Mouse (Mus musculus): ENCODE measurements around the gene Nim1k. TPM values are rescaled to one million over a fixed set of nuclear protein-coding genes. Genes with fewer than 3 reads are reported as not detected.
A peak's percentile ranks its signal among the peaks of the same experiment; 100 is the strongest.

Gene Nim1k
- polyA plus RNA-seq, 2 experiments, result 1.3 to 2.2 TPM

DNA sequence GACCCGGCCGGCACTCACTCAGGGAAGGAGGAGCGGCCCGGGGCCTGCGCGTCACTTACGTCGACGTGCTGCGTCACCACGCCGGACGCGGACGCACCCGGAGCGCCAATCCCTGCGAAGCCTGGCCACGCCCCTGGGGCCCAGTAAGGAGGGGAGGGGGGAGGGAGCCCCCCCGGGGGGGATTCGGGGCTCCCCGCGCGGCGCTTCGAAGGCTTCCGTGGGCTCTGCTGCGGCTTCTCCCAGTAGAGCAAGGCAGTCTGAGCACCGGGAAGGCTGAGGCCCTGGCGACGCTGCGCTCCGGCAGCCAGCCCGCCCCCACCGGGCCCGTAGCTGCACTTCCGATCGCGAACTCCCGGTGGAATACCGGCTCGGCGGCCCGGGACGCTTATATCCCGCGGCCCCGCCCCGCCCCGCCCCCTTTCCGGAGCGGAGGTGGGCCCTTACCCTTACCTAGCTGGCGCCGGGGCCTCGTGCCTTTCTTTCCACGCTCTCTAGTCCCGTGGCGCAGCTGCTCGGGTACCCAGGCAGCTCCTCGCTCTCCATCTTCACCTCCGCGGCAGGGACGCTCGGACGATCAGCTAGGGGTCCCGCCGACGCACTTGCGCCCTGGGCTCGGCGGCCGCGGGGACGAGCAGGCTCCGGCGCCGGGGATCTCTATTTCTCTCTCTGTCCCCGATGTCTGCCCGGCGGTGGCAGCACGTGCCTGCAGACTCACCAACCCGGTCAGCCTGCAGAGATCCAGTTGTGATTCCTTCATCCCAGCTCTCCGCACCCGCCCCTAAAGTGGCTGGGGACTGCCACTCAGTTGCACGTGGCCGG, 35.3 kb upstream of the Nim1k start, which contains the start of gene Zfp131:
Zfp131 (minus strand) TSS at position 129 of the 819 bp plus-strand sequence.
- H3K9me3 ChIP-seq (ENCODE audit: control insufficient read depth, low read length), result no peaks in the 10 kb centered on the region
- TF ChIP-seq POLR2A (IDR thresholded peaks at IDR 0.05; ENCODE audit: borderline replicate concordance, extremely low read depth, insufficient read depth, insufficient read length), result peak; percentile 14; the same call in 1 of the 2 replicates
- peaks cover 6% of the 10 kb centered on the region; the same call in 1 of the 2 replicates for H3K4me1 ChIP-seq (ENCODE audit: control insufficient read depth, insufficient read depth, low read length)
- DNase-seq (ENCODE audit: low spot score) (peak; percentile 95), ATAC-seq (ENCODE audit: low FRiP score, low read depth) (peak; percentile 97)
- no peaks in the 10 kb centered on the region for H3K27me3 ChIP-seq (ENCODE audit: control insufficient read depth, insufficient read depth, low read length)
- H3K27ac ChIP-seq (replicated peaks; ENCODE audit: low read depth, low read length), result peak within 1 kb of the TSS; percentile 91
- 0% methylated on average over 43 of the region's 86 CpGs for WGBS
- H3K36me3 ChIP-seq (ENCODE audit: control insufficient read depth, insufficient read depth, low read length), result peaks cover 19% of the 10 kb centered on the region
- peak within 1 kb of the TSS; percentile 95 for H3K9ac ChIP-seq (ENCODE audit: low read depth, low read length, severe bottlenecking)
- peak within 1 kb of the TSS; percentile 84 for H3K4me2 ChIP-seq (replicated peaks; ENCODE audit: low read depth, low read length, severe bottlenecking)
- peak within 1 kb of the TSS; percentile 88 for H3K4me3 ChIP-seq (replicated peaks; ENCODE audit: low read length)

DNA sequence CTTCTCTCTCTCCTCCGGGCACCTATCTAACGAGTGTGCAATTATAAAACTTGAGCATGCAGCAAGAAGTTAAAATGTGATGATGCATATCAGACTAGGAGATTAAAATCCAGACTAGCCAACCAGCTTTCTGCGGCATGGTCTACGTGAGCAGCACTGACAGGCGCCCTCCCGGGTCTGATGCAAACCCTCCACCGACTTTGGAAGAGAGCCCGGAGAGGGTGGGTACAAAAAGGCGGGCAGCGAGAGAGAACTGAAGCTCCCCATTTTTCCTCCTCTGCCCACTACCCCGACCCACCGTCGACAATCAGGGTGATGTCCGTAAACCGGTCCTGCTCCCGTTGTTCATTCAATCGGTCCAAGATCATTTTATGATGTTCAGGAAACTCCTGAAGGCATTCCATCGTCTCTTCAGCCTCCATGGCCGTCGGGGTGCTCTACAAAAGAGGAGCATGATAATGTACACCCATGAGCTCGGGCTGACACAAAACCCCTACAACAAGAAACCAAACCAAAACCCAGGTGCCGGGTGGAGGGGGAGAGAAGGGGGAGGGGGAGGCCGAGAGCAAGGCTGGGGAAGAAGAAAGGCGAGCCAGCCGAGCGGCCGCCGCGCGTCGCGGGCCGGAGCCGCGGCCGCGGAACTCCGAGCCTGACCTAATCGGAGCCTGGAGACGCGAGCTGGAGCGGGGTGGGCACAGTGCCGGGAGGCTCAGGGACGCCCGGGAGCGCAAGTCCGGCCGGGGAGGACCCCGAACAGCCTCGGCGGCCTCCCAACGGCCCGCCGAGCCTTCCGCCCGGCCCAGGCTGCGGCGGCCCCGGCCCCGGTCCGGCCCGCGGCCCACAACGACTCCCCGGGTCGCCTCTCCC, 34.4 kb upstream of the Nim1k start:
- H3K4me2 ChIP-seq (replicated peaks; ENCODE audit: low read depth, low read length, severe bottlenecking), result peak overlapping the region; percentile 67
- peak overlapping the region; percentile 95 for H3K9ac ChIP-seq (ENCODE audit: low read depth, low read length, severe bottlenecking)
- DNase-seq (ENCODE audit: low spot score) (peak; percentile 60), ATAC-seq (ENCODE audit: low FRiP score, low read depth) (peak; percentile 58)
- H3K27me3 ChIP-seq (ENCODE audit: control insufficient read depth, insufficient read depth, low read length), result no peaks in the 10 kb centered on the region
- TF ChIP-seq POLR2A (IDR thresholded peaks at IDR 0.05; ENCODE audit: borderline replicate concordance, extremely low read depth, insufficient read depth, insufficient read length), result 0 out of 2 replicates have a peak, but pooled peaks have one; percentile 7
- no peaks in the 10 kb centered on the region for H3K9me3 ChIP-seq (ENCODE audit: control insufficient read depth, low read length)
- 4% methylated on average over 39 of the region's 66 CpGs for WGBS
- peak overlapping the region; percentile 88 for H3K4me3 ChIP-seq (replicated peaks; ENCODE audit: low read length)
- H3K36me3 ChIP-seq (ENCODE audit: control insufficient read depth, insufficient read depth, low read length), result peaks cover 28% of the 10 kb centered on the region
- peak overlapping the region; percentile 91 for H3K27ac ChIP-seq (replicated peaks; ENCODE audit: low read depth, low read length)
- H3K4me1 ChIP-seq (ENCODE audit: control insufficient read depth, insufficient read depth, low read length), result peaks cover 6% of the 10 kb centered on the region; the same call in 1 of the 2 replicates

DNA sequence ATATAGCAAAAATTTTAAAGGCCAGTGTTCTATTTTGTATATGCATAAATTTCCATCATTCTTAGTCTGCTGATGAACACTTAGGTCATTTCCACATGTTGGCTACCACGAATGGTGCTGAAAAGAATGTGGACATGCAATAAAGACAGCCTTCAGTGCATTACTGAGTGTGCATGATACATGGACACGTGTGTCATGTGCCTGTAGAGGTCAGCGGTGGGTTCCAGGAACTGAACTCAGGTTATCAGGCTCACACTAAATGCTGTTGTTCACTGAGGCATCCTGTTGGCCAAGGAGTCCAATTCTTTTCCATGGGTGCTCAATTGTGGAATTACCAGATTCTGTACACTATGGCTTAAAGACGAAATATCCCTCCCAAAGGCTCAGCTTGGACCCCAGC, 27.9 kb upstream of the Nim1k start:
- no peak overlapping the region for H3K4me3 ChIP-seq (replicated peaks; ENCODE audit: low read length)
- peaks cover 82% of the 10 kb centered on the region for H3K36me3 ChIP-seq (ENCODE audit: control insufficient read depth, insufficient read depth, low read length)
- ATAC-seq (ENCODE audit: low FRiP score, low read depth), result no peak
- H3K27ac ChIP-seq (replicated peaks; ENCODE audit: low read depth, low read length), result no peak overlapping the region
- 82% methylated on average over 4 of the region's 4 CpGs for WGBS
- H3K27me3 ChIP-seq (ENCODE audit: control insufficient read depth, insufficient read depth, low read length), result no peaks in the 10 kb centered on the region
- no peak for TF ChIP-seq POLR2A (IDR thresholded peaks at IDR 0.05; ENCODE audit: borderline replicate concordance, extremely low read depth, insufficient read depth, insufficient read length)
- no peak for DNase-seq (ENCODE audit: low spot score)
- H3K4me1 ChIP-seq (ENCODE audit: control insufficient read depth, insufficient read depth, low read length), result no peaks in the 10 kb centered on the region
- H3K4me2 ChIP-seq (replicated peaks; ENCODE audit: low read depth, low read length, severe bottlenecking), result no peak overlapping the region
- H3K9ac ChIP-seq (ENCODE audit: low read depth, low read length, severe bottlenecking), result no peak overlapping the region
- no peaks in the 10 kb centered on the region for H3K9me3 ChIP-seq (ENCODE audit: control insufficient read depth, low read length)

DNA sequence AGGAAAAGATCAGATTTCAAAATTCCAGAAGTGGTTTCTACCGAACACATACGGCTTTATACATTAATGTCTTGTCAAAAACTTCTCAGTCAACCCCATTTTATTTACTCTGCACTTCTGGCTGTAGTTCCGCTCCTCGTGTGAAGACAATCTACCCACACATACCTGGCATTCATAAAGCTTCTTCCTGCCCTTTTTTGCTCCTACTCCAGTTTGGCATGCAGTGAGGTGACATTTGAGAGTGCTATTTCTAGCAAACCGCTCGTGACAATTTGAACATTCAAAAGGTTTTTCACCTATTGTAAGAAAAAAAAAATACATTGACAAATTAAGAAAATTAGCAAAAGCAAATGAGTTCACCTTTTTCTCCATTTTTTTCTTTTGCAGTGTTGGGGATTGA, 12.9 kb upstream of the Nim1k start:
- Histone ChIP-seq H3K27me3 (ENCODE audit: control insufficient read depth, insufficient read depth, low read length) (no peaks in the 10 kb centered on the region), H3K36me3 (ENCODE audit: control insufficient read depth, insufficient read depth, low read length) (peaks cover 88% of the 10 kb centered on the region), H3K9ac (ENCODE audit: low read depth, low read length, severe bottlenecking) (no peak overlapping the region), H3K27ac (replicated peaks; ENCODE audit: low read depth, low read length) (no peak overlapping the region), H3K4me3 (replicated peaks; ENCODE audit: low read length) (no peak overlapping the region), H3K9me3 (ENCODE audit: control insufficient read depth, low read length) (no peaks in the 10 kb centered on the region), H3K4me1 (ENCODE audit: control insufficient read depth, insufficient read depth, low read length) (no peaks in the 10 kb centered on the region), H3K4me2 (replicated peaks; ENCODE audit: low read depth, low read length, severe bottlenecking) (no peak overlapping the region)
- ATAC-seq (ENCODE audit: low FRiP score, low read depth) (no peak), DNase-seq (ENCODE audit: low spot score) (no peak)
- WGBS, result 70% methylated on average over 6 of the region's 6 CpGs
- TF ChIP-seq POLR2A (IDR thresholded peaks at IDR 0.05; ENCODE audit: borderline replicate concordance, extremely low read depth, insufficient read depth, insufficient read length), result no peak

DNA sequence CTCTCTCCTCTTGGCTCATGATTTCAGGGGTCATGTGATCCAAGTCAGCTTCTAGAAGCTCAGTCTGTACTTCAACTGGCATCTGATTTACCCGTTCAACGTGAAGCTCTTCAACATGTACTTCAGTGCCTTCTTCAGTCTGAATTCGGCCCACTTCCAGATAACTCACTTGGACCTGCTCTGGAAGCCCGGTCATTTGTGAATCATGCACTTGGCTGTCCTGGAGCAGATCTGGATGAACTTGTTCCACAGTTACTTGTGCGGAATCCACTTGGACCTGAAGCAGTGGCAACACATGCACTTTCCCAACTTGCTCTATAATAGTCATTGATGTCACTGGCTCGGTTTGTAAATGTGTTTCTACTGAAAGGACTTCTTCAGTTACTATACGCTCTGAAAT, 10.8 kb upstream of the Nim1k start:
- no peak for TF ChIP-seq POLR2A (IDR thresholded peaks at IDR 0.05; ENCODE audit: borderline replicate concordance, extremely low read depth, insufficient read depth, insufficient read length)
- 95% methylated on average over 7 of the region's 7 CpGs for WGBS
- no peaks in the 10 kb centered on the region for H3K27me3 ChIP-seq (ENCODE audit: control insufficient read depth, insufficient read depth, low read length)
- no peak overlapping the region for H3K4me2 ChIP-seq (replicated peaks; ENCODE audit: low read depth, low read length, severe bottlenecking)
- no peak for DNase-seq (ENCODE audit: low spot score)
- no peak overlapping the region for H3K4me3 ChIP-seq (replicated peaks; ENCODE audit: low read length)
- H3K9me3 ChIP-seq (ENCODE audit: control insufficient read depth, low read length), result no peaks in the 10 kb centered on the region
- H3K36me3 ChIP-seq (ENCODE audit: control insufficient read depth, insufficient read depth, low read length), result peaks cover 75% of the 10 kb centered on the region
- no peak overlapping the region for H3K9ac ChIP-seq (ENCODE audit: low read depth, low read length, severe bottlenecking)
- H3K27ac ChIP-seq (replicated peaks; ENCODE audit: low read depth, low read length), result no peak overlapping the region
- no peak for ATAC-seq (ENCODE audit: low FRiP score, low read depth)
- no peaks in the 10 kb centered on the region for H3K4me1 ChIP-seq (ENCODE audit: control insufficient read depth, insufficient read depth, low read length)
